Mouse (Mus musculus): ENCODE results near the gene Kl.

- TF ChIP-seq CTCF (IDR thresholded peaks at IDR 0.05; ENCODE audit: control insufficient read depth, insufficient read depth, insufficient replicate concordance, low read depth, low read length) (no peak), POLR2A (IDR thresholded peaks at IDR 0.05; ENCODE audit: control insufficient read depth, low read depth, low read length) (no peak)
Observed at GRCm38 (mm10) chr5:151024483-151024882, 72.1 kb downstream of the Kl start.
